Mouse (Mus musculus): ENCODE data around the gene Rwdd2a.

DNA sequence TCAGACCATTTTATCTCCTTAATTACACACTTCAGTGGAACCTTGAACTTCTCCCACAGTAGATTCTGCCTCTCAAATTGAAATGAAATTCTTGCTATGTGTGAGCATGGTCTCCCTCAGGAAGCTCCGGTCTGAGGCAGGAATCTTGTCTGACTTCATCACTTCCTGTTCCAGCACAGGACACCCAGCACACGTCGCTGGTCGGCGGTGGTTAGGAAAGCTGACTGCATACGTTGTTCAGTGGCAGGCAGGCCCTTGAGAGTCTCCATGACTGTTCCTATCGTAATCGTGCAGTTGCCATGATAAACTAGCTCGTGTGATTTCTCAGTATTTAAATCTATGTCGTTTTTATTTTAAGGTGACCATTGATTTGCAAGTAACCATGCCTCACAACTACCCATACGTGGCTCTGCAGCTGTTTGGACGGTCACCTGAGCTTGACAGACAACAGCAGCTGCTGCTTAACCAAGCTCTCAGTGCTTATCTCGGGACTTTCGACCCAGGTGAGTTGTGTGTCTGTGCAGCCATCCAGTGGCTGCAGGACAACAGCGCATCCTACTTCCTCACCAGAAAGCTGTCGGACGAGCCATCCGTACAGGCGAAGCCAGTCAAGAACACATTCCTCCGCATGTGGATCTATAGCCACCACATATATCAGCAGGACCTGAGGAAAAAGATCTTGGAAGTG lies 2.0 kb downstream of the Rwdd2a start:
- no peak for TF ChIP-seq POLR2A (IDR thresholded peaks at IDR 0.05; ENCODE audit: low read depth, low read length)
- TF ChIP-seq CTCF (conservative IDR thresholded peaks at IDR 0.05; ENCODE audit: insufficient read depth, insufficient read length, low read depth, low read length) = no peak
